Mouse (Mus musculus) neural tube, embryonic 10.5 days (tissue): ENCODE measurements around the gene Aatf.
A peak's percentile ranks its signal among the peaks of the same experiment; 100 is the strongest.

ENCODE experiments used
- DNase-seq: peaks from one replicate; pipeline ENCODE4 v3.0.0-alpha.2; 2017; ENCODE audit warnings: low spot score; ENCODE audit errors: extremely low spot score

The Aatf gene

GRCm38 (mm10) chr11:84522577-84523320, 9.4 kb upstream of the Aatf start:
- DNase-seq, result peak; percentile 70

DNA sequence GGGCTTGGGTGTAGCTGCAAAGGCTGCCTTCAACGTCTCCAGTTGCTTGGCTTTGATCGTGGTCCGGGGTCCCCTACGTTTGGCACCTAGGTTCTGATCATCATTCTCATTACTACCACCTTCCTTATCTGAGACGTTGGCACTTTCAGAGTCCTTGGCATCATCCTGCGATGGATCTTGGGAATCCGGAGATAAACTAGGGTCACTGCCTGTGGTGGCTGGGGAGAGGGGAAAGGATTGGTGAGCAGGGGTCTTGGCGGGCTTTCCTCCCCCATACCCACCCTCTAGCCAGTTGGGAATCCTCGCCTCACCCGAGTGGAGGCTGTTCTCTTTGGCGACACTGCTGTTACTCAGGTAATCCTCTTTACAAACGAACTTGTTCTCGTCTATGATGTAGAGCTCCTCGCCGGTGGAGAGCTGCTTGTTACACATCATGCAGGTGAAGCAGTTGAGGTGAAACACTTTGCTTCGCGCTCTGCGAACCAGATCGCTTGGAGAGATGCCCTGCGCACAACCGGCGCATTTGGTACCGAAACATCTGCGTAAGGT, 8.5 kb upstream of the Aatf start:
- peak; percentile 45 for DNase-seq

GRCm38 (mm10) chr11:84521071-84521390, 7.7 kb upstream of the Aatf start:
- peak; percentile 49 for DNase-seq

GRCm38 (mm10) chr11:84520269-84521070, 7.1 kb upstream of the Aatf start:
- peak; percentile 53 for DNase-seq

DNA sequence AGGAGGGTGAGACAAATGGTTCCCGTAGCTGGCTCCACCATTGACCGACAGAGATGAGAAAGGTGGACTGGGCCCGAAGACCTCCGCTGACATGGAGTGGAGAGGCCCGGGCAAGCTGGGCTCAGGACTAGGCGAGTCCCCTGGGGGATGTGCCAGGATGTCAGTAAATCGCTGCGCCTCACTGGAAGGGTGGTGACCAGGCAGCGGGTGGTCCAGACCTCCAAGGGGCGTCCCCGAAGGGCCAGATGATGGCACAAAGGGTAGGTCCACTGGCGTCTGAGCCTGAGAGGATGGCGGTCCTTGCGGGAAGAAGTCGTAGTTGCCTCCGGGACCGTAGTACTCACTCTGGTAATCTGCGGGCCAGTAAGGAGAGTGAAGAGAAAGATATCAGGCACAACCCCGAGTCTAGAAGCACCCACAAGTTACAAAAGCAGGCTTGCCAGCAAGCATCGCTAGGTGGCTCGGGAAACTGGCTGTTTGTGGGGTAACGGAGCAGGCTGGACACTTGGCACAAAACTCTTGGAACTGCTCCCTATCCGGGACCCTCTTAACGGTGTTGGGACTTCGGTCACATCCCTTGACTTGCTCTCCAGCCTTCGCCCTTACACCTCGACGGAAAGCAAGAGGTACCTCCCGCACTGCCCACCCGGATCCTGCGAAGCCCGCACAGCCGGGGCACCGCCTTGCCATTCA, 6.4 kb upstream of the Aatf start:
- DNase-seq, result peak; percentile 59

DNA sequence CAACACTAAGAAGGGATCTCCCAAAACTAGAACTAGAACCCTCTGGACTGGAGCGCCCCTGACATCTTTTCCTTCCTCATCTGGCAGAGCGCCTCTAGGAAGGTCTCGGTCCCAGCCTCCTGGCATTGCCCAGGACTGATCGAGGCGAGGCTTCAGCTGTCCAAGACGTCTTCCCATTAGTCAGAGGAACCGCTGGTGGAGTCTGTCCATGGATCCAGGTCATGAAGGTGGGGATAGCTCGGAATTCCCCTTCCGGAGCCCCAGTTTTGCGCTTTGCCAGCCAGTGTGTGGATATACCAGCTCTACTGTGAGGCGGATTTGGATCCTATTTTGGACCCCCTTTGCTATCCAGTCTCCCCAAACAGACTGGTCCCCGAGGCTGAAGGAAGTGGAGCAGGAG, 5.7 kb upstream of the Aatf start:
- peak; percentile 53 for DNase-seq

DNA sequence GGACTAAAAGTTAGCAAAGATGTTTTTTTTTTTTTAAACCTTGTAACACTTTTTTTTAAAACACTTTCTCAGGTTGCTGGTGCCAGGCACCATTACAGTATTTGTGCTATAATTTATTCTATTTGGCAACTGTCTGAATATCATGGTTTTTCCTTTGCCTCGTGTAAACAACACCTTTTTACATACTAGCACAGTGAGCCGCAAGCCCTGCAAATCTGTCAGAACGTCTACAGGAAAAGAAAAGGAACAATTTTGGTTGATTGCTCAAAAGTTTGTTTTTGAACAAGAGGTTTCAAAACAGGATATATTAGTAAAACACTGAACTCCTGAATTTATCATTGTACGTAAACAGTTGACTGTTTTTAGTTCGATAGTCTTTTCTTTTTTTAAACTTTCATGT, 4.9 kb upstream of the Aatf start:
- no peak for DNase-seq

- DNase-seq, result no peak
Observed at GRCm38 (mm10) chr11:84517431-84517830, 4.1 kb upstream of the Aatf start.

DNA sequence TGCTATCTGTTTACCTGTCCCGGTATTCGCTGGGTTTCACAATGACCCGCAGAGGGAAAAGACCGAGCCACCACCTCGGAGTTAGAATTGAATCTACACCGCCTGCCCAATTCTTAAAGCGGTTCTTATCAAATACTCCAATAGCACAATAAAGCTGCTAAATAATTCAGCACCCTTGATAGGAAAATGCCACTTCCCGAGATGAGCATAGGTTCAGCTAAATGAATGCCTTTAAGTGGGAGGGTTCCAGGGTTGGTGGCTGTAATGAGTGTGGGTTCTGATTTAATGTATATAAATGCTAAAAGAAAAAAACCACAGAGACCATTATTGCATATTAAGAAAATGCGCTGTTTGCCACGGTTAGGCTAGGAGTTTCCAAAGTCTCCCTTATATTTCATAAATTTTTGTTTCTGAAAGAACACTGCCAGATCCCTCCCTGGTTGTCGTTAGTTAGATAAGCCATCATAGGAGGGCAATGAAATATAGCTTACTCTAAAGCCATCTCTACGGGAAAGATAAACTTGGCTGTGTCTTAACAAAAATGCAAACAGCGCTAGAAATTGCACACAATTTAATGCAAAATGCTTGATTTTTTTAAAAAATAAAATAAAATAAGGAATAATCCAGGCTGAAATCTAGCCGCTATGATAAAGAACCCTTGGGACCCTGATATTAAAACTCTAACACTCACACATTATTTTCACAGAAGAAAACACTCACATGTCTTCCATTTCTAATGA, 3.3 kb upstream of the Aatf start:
- no peak for DNase-seq

- no peak for DNase-seq
Observed at GRCm38 (mm10) chr11:84512031-84512430, 1.3 kb downstream of the Aatf start.

DNA sequence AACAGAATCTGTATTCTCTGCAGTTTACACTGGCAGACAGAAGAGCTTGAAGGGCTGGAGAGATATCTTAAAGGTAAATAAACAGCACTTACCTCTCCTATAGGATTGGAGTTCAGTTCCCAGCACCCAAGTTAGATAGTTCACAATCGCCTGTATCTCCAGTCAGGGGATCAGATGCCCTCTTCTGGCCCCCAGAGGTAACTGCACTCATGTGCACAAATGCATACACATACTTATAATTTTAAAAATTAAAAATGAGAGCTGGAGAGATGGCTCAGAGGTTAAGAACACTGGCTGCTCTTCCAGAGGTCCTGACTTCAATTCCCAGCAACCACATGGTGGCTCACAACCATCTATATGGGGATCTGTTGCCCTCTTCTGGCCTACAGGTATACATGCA, 9.0 kb downstream of the Aatf start:
- no peak for DNase-seq

- DNase-seq, result no peak
Observed at GRCm38 (mm10) chr11:84497944-84498343, 15.4 kb downstream of the Aatf start.

DNA sequence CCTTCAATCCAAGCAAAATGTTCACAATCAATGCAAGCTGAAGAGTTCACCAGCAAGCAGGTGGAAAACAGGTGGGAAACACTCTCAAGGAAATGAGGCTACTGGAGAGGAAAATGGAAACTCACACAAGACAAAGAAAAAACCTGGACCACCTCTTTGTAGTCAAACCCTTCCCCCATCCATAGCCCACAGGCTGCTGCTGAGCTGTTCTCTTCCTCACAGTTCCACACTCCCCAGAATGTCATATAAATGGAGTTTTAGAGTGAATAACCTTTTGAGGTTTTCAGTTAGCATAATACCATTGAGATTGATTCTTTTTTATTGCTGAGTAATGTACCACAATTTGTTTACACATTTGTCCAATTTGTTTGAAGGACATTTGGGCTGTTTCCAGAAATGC, 16.4 kb downstream of the Aatf start:
- no peak for DNase-seq

- DNase-seq, result no peak
Observed at GRCm38 (mm10) chr11:84495774-84496173, 17.5 kb downstream of the Aatf start.

GRCm38 (mm10) chr11:84481661-84482060, 31.7 kb downstream of the Aatf start:
- DNase-seq, result no peak

DNA sequence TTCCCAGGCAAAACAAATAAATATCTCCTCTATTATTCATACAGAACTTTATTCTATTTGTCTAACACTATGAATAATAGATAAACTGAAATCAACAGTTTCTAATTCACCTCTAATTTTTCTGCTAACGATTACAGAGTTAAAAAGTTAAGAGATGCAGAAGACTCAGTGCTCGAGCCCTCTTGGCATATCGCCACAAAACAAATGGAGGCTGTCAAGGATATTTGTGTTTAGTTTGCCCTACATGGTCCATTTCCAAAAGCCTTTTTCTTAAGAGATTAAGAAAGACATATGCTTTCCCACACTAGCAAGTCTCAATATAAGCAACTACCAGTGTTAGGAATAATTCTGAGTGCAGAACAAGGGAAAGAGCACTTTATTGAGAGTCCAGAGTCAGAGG, 32.9 kb downstream of the Aatf start:
- DNase-seq, result no peak

DNA sequence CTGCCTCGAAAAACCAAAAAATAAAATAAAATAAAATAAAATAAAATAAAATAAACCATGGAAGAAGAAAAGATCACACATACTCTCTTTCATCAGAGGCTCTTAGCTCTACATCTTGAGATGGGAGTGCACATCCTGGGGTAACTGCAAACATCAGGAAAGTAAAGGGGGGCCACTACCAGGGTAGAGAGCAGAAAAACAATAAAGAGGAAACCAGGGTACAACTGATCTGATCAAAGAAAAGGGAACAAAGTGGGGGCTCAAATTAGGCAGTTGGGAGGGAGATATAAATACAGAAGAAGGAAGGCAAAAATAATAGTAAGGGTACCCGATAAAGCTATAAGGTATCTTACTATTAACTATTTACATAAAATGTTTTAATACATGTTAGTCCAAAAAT, 36.7 kb downstream of the Aatf start:
- DNase-seq, result no peak

GRCm38 (mm10) chr11:84475991-84476390, 37.3 kb downstream of the Aatf start:
- no peak for DNase-seq

GRCm38 (mm10) chr11:84473093-84473667, 40.1 kb downstream of the Aatf start:
- DNase-seq, result no peak

DNA sequence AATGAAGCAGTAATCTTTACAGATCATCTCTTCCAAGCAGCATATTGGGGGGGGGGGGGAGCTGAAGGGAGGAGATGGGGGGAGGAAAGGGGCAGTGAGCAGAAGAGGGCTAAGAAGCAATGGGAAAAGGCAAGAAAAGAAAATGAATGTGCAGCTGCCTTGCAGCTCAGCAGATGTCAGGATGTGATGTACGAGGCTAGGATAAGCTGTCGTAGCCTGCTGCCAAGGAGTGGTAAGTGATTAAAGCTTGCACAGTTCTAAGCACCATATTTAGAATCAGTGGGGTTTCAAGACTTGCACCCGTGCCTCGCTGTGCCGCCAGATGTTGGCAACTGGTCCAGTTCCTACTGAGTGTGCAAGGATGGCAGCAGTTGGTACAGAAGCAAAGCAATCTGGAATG, 48.8 kb downstream of the Aatf start:
- DNase-seq, result no peak

DNA sequence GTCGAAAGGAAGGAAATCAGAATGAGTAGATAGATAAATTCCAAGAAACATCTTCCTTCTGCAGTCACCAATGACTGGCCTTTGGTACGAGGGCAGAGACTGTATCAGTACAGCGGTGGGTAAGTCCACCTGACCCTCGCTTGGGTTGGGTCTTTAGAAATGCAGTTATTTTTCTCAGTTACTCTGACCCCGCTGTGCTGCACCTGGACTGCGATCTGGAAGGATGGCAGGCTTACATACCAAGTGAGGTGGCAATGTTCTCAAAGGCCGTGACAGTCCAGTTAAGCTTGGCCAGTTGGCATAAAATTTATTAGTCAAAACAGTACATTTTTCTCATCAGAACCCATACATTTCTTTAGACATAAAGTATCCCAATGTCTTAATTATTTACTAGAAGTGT, 59.4 kb downstream of the Aatf start:
- no peak for DNase-seq
